Mouse (Mus musculus) B cell, adult 67 days (primary cell): Measurements from ENCODE around the gene Aco1. TPM values are rescaled to one million over a fixed set of nuclear protein-coding genes. Genes with fewer than 3 reads are reported as not detected.

Source experiments
- total RNA-seq, 2 experiments: library from RNA; stranded (reverse); gene quantifications; 4 replicates each; pipeline ENCODE4 v1.2.4; 2023

Gene Aco1
- 10 to 100 TPM; 17.4 to 22.8 TPM for total RNA-seq

DNA sequence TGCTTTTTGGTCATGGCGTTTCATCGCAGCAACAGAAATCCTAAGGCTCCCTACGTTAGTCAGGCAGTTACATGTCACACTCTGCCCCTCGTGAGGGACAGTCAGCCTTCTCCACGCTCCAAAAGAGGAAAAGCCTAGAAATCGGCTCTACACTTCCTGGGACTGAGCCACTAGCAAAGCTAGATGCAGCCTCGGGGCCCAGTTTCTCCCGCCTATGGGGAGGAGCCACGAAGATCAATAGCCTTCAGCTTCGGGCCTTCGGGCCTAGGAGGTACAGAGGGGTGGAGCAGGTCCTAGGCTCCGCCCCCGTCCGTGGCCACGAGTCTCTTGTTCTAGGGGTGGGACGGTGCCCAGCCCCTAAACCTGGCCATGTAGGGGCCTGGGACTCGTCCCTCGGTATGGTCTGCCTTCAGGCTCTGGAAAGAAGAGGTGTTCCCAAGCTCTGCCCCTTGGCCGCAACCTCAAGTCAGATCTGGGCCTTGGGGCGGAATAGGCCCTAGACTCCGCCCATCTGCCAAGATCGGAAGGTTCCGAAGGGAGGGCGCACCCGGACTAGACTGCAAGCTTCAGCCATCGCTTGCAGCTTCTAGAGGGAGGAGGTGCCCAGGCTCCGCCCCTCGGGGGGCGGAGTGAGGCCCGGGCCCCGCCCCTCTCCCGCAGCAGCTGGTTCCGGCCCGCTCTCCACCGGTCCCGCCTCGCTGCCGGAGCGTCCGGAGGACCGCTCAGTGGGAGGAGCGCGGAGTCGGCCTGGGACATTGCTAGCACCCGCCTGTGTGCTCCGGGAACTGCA, at the start of gene Aco1:
Aco1 (plus strand) TSS at position 339 of the 790 bp plus-strand sequence.

DNA sequence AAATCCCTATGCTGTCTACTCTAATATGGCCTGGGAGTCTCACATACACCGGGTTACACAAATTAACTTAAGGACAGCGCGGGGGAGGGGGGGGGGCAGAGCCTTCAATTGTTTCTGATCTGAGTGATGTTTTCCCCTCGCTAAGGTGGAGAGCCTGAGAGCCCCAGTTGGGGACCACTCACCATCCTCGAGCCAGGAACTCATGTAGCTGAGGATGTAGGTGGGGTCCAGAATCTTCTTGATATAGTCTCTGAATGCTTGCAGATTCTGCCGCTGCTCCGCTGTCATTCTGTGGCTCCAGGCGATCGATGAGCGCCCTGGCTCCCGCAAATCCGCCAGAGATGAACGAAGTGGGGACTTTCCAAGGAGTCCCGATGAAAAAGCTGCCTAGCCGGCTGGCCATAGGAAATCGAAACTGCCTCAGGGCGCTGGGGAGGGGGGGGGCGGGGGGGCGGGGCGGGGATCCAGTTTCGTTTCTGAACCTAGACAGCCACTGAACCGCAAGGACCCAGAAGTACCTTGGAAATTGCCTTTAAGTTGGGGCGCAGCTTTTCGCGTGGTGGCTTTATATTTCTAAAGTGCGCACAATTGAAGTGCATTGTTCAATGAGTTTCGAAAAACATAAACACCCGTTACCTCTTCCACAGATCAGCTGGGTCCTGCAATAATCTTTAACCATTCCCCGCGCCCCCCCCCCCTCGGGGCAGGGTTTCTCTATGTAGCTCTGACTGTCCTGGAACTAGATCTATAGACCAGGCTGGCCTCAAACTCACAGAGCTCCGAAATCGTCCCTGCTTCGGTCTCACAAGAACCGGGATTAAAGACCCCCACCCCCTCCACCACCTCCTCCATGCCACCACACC, 96.8 kb downstream of the Aco1 start, which contains the start of gene Ddx58:
Ddx58 (minus strand) TSS at position 420 of the 863 bp plus-strand sequence.

Other genes with a start within 250 kb of the Aco1 start
- 100 to 1,000 TPM; 108 to 129 TPM for gene Ddx58, start 96.7 kb downstream of the Aco1 start, total RNA-seq
- 10 to 100 TPM; 48.1 to 58.9 TPM for gene Smim27, start 126.5 kb downstream of the Aco1 start, total RNA-seq
- 10 to 100 TPM; 37.3 to 38.0 TPM for gene Topors, start 126.8 kb downstream of the Aco1 start, total RNA-seq
- gene Ndufb6, start 136.3 kb downstream of the Aco1 start, total RNA-seq, result 10 to 100 TPM; 28.7 to 31.4 TPM